ENCODE assay signal across 8 mouse cellular contexts in the genomic region with DNA sequence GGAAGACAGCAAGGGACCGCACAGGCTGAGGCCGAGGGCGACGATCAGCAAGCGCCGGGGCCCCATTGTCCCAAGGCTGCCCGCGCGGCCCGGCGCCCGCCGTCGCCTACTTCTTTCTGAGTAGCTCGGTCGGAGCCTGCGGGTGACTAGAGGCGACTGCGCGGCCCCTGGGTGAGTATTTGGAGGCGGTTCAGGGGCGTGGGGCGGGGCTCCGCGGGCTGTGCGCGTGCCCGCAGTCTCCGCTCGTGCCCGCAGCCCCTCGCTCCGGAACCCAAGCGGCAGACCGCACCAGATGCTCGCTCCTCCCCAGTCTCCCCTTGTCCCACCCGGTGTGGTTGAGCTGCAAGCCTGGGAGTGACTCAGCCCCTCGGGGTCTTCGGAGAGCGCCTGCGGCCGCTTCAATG. TPM values are rescaled to one million over a fixed set of nuclear protein-coding genes. Genes with fewer than 3 reads are reported as not detected.
DNase-seq lines count a peak whose midpoint lies in the region; ATAC-seq and TF ChIP-seq lines count a peak whose summit lies in the region.

A gene (minus strand): TSS at position 179 of the 404 bp plus-strand sequence.

- peaks cover 19% of the 10 kb centered on the region for H3K36me3 ChIP-seq in heart, embryonic 10.5 days
- no peaks in the 10 kb centered on the region for H3K36me3 ChIP-seq in kidney, embryonic 14.5 days (ENCODE audit: control insufficient read depth, insufficient read depth, low read length)
- peaks cover 7% of the 10 kb centered on the region; the same call in 1 of the 2 replicates for H3K36me3 ChIP-seq in liver, embryonic 11.5 days (ENCODE audit: control insufficient read depth, insufficient read depth, low read length)

- under 1% methylated on average over 42 of the region's 42 CpGs for WGBS in heart, embryonic 10.5 days
- under 1% methylated on average over 41 of the region's 42 CpGs for WGBS in kidney, embryonic 14.5 days
- WGBS in liver, embryonic 11.5 days = under 1% methylated on average over 42 of the region's 42 CpGs

- H3K4me3 ChIP-seq in embryonic fibroblast, embryonic 13.5 days (ENCODE audit: insufficient read depth, low read length) = peak within 1 kb of the TSS; percentile 94
- peak within 1 kb of the TSS; percentile 88 for H3K4me3 ChIP-seq in heart, embryonic 10.5 days
- H3K4me3 ChIP-seq in kidney, embryonic 14.5 days (ENCODE audit: low read length) = peak within 1 kb of the TSS; percentile 90
- H3K4me3 ChIP-seq in liver, embryonic 11.5 days (ENCODE audit: low read depth, low read length) = peak within 1 kb of the TSS; percentile 92

- no peak for TF ChIP-seq CTCF in embryonic fibroblast, embryonic 13.5 days (IDR thresholded peaks at IDR 0.05; ENCODE audit: borderline replicate concordance, insufficient read depth, low read length)

- peak within 1 kb of the TSS; percentile 51 for H3K4me2 ChIP-seq in kidney, embryonic 14.5 days (replicated peaks; ENCODE audit: low read depth, low read length)
- peak within 1 kb of the TSS; percentile 82 for H3K4me2 ChIP-seq in liver, embryonic 11.5 days

- DNase-seq in B cell, adult 2 months = peak; percentile 70 to 71
- peak; percentile 75 to 76 for DNase-seq in adrenal gland, postnatal 4 days (ENCODE audit: low spot score in 2 of 2)
- DNase-seq in heart, embryonic 10.5 days (ENCODE audit: low spot score) = peak; percentile 95
- peak; percentile 89 for DNase-seq in liver, embryonic 11.5 days (ENCODE audit: low spot score)
- DNase-seq in spleen, postnatal 36 days (ENCODE audit: low spot score in 2 of 2) = peak; percentile 68 to 70

- H3K4me1 ChIP-seq in embryonic fibroblast, embryonic 13.5 days (ENCODE audit: control insufficient read depth, insufficient read depth, low read length) = peaks cover 11% of the 10 kb centered on the region
- H3K4me1 ChIP-seq in heart, embryonic 10.5 days = peaks cover 54% of the 10 kb centered on the region
- H3K4me1 ChIP-seq in kidney, embryonic 14.5 days (ENCODE audit: control insufficient read depth, insufficient read depth, low read length) = peaks cover 21% of the 10 kb centered on the region
- peaks cover 28% of the 10 kb centered on the region for H3K4me1 ChIP-seq in liver, embryonic 11.5 days (replicated peaks; ENCODE audit: control insufficient read depth, insufficient read depth, low read length)

- peak; percentile 96 for ATAC-seq in kidney, embryonic 14.5 days (ENCODE audit: low FRiP score, low TSS enrichment)
- peak; percentile 89 for ATAC-seq in liver, embryonic 11.5 days (replicated peaks; ENCODE audit: low FRiP score)
- ATAC-seq in monocyte, adult 5-6 weeks (replicated peaks; ENCODE audit: insufficient number of reproducible peaks, low FRiP score, low TSS enrichment, poor library complexity, severe bottlenecking) = peak; percentile 23

- peak; percentile 75 for TF ChIP-seq POLR2A in embryonic fibroblast, embryonic 13.5 days (IDR thresholded peaks at IDR 0.05; ENCODE audit: low read depth, low read length)

- no peaks in the 10 kb centered on the region for H3K27me3 ChIP-seq in heart, embryonic 10.5 days (ENCODE audit: insufficient read depth, poor library complexity, severe bottlenecking)
- H3K27me3 ChIP-seq in kidney, embryonic 14.5 days (ENCODE audit: control insufficient read depth, insufficient read depth, low read length) = no peaks in the 10 kb centered on the region
- H3K27me3 ChIP-seq in liver, embryonic 11.5 days (replicated peaks; ENCODE audit: control insufficient read depth, insufficient read depth, low read length) = no peaks in the 10 kb centered on the region

- peak within 1 kb of the TSS; percentile 73 for H3K27ac ChIP-seq in embryonic fibroblast, embryonic 13.5 days (ENCODE audit: insufficient read depth, low read length)
- H3K27ac ChIP-seq in heart, embryonic 10.5 days = peak within 1 kb of the TSS; percentile 98
- peak within 1 kb of the TSS; percentile 77 for H3K27ac ChIP-seq in kidney, embryonic 14.5 days (ENCODE audit: low read depth, low read length)
- H3K27ac ChIP-seq in liver, embryonic 11.5 days (ENCODE audit: low read depth, low read length) = peak within 1 kb of the TSS; percentile 88

- peak within 1 kb of the TSS; percentile 95 for H3K9ac ChIP-seq in kidney, embryonic 14.5 days (ENCODE audit: low read depth, low read length)
- H3K9ac ChIP-seq in liver, embryonic 11.5 days (ENCODE audit: low read depth, low read length) = peak within 1 kb of the TSS; percentile 97

- H3K9me3 ChIP-seq in heart, embryonic 10.5 days = no peaks in the 10 kb centered on the region
- H3K9me3 ChIP-seq in kidney, embryonic 14.5 days (ENCODE audit: control insufficient read depth, low read length) = no peaks in the 10 kb centered on the region
- H3K9me3 ChIP-seq in liver, embryonic 11.5 days (ENCODE audit: control insufficient read depth, low read length) = no peaks in the 10 kb centered on the region

RNA-seq across cellular contexts. Expression of the gene that starts here (rescaled TPM):
- total RNA-seq in adrenal gland, postnatal 4 days (2021) = 100 to 1,000 TPM; 103 to 110 TPM
- 268 and 320 TPM in 2 replicates for polyA plus RNA-seq in embryonic fibroblast, embryonic 13.5 days (2011; ENCODE audit: insufficient read length, low read depth, missing spikeins)
- polyA plus RNA-seq in heart, embryonic 10.5 days (2016; fragmentation: Nextera tagmentation; extraction: Ambion mirVana) = 159 and 166 TPM in 2 replicates
- polyA plus RNA-seq in kidney, embryonic 14.5 days (2014; fragmentation: Nextera tagmentation; extraction: Ambion mirVana) = 66.9 and 128 TPM in 2 replicates
- polyA plus RNA-seq in liver, embryonic 11.5 days (2014; fragmentation: Nextera tagmentation; extraction: Ambion mirVana) = 142 and 156 TPM in 2 replicates
- 16.2 to 46.7 TPM (median 20.2 TPM) in 3 replicates for total RNA-seq in monocyte, adult 5-6 weeks (2017)

Comparison
In these comparisons a context has a peak if more than half of its experiments do, and no peak if none do; other contexts are left out.
1. Peak in every context shown above with its lines: DNase-seq, ATAC-seq, H3K4me3 ChIP-seq and H3K27ac ChIP-seq.
2. ATAC-seq: peak in every context shown above with its lines; median percentile 96 in kidney, embryonic 14.5 days; 89 in liver, embryonic 11.5 days; 23 in monocyte, adult 5-6 weeks.